Mouse (Mus musculus): ENCODE measurements at regions not wholly inside any gene's neighbourhood (a gene's known extent, or its start where the extent isn't known, plus 50 kb on each side); places are given as distances from the start of the nearest gene placed in this dataset.

DNA sequence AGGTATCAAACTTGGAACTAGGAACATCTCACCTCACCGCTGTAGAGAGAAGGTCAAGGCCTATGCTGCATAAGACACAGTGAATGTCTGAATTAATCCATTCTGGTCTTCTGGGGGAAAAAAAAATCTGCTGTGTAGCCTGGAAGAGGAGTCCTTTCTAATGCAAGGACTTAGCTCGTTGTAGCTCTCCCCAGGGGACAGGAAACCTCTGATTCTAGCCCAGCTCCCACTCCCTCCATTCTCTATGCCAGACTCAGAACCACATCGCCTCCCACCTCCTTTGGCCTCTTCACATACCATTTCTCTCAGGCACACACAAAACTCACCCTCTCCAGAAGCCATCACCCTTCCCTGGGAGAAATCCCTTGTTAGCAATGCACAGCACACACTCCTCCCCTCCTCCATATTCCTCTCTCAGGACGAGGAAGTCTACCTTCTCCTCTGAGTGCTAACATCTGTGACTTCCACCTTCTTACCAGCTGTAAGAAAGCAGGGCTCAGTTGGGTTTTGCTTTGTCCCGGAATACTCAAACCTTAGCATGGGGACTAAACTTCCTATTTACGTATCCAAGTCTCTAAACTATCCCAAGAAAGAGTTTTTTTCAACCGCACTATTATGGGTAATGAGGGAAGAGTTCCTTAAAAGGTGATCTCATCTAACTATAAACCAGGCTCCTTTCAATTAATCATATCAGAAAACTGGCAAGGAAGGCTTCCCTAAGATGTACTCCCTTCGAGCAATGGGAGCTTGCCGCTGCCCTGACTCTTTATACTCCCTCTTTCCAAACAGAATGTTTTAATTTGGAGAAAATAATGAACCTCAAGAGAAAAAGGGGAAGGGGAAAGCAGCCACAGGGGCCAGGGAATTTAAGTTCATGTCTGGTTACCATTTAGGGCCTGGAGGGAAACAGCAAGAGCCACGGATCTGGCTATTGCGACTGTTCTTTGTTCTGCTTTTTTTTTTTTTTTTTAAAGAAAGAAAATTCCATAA is 167.2 kb upstream of the Dapk1 start:
- DNase-seq, result no peak

DNA sequence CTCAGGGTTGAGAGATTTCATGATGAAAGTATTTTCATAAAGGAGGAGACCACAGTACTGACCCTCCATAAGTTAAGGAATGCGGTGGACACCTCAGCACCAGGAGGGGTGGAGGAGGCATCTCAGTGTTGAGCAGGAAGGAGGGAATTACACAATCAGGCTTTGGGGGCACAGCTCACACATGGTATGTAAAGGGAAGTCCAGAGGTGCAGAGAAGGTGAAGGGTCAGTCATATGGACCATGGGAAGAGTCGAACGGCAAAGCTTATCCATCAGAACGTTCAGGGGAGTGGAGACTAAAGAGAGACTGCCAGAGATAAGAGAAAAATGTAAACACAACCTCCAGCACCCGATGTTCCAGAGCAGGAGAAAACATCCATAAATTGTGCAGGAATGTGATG is 166.4 kb upstream of the Dapk1 start:
- no peak for DNase-seq

DNA sequence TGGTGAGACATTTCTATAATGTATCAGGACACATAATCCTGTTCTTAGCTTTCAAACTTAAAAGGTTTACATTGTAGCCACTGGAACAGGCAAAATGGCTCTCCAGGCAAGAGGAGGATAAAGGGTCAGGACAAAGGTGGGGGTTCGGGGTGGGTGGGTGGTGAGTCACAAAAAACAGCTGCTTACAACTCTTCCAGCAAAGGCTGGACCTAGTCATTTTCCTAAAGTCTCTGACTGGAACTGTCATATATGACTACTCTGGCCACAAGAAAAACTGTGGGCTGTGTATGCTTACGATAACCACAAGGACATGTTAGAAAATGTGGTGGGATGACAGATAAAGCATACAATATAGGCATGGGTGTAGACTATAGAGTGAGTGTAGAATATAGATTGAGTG is 163.6 kb upstream of the Dapk1 start:
- no peak for DNase-seq

DNA sequence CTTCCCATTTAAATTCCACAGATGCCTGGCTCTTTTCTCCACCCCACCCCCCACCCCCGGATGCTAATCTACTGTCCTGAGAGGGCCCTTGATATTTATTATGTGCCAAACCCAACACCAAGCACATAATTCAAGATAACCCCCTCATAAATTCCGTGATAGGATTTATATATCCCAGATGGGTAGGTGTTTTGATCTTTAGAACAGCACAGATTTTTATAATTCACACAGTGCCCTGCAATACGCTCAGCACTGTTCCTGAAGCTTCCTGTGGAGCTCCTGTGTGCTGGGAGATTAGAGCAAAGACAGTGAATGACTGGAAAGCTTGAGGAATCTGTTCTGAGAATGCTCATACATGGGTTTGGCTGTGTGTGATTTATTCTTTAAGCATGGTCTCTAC is 161.2 kb upstream of the Dapk1 start:
- no peak for DNase-seq

DNA sequence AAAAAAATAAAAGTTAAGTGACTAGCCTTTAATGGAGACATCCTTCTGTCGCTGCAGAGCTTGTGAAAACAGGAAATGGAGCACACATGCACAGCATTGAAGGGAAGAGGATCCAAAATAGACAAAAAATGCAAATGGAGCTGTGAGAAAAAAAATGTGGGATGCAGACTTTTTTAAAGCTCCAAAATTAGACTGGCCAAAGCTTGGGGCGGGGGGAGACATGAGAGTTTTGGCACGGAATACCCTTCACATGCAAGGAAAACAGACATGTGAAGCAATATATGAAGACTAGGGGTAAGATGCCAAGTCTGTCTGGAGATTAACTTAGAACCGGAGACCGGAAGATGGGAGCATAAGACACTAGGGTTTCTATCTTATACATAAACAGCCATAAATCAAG is 156.6 kb upstream of the Dapk1 start:
- DNase-seq, result no peak

DNA sequence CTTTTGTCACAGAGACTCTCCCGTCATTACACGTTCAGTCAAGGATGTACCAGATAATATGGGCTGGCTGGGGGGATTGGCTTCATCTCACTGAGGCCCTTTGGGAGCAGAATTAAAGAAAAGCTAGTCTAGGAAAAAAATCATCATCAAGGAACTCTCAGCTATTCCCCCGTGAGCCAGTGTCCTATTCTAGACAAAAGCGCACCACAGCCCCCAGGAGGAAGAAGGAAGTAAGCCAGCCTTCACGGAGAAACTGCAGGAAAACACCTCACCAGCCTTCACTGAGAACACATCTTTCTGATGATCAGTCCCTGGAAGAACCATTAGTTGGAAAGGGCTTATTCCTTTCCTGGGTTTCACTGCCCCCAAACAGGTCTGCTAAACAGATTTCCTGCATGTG is 154.8 kb upstream of the Dapk1 start:
- DNase-seq, result no peak

DNA sequence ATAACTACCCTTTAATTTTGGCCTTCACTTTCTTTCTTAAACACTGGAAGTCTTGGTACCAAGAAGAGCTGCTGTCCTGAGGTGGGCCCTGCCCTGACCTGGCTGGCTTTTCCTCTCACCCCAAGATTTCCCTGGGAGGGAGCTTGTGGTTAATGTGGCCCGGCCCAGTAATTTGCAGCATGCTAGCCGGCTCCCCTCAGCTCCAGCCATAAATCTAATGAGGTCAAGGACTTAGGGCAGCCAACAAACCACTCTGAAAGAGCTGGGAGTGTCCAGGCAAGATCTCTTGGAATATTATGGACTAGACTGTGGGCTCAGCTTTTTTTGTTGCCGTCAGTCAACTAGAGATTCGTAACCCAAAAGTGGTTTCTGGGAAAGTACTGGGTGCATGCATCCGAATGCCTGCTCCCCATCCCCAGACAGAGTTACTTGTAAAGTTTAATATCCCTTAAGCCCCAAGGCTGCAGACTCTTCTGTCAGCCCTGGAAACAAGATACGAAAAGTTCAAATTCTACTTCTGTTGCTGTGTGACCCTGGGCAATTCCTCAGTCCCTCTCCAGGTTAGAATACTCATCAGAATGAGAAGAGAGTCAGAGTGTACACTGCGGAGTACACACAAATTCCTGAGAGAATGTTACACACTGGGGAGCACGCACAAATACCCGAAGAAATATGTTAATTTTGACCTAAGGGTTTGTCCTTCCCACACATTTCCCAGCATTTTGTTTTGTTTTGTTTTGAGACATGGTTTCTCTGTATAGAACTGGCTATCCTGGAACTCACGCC is 150.8 kb upstream of the Dapk1 start:
- DNase-seq, result peak; percentile 17

DNA sequence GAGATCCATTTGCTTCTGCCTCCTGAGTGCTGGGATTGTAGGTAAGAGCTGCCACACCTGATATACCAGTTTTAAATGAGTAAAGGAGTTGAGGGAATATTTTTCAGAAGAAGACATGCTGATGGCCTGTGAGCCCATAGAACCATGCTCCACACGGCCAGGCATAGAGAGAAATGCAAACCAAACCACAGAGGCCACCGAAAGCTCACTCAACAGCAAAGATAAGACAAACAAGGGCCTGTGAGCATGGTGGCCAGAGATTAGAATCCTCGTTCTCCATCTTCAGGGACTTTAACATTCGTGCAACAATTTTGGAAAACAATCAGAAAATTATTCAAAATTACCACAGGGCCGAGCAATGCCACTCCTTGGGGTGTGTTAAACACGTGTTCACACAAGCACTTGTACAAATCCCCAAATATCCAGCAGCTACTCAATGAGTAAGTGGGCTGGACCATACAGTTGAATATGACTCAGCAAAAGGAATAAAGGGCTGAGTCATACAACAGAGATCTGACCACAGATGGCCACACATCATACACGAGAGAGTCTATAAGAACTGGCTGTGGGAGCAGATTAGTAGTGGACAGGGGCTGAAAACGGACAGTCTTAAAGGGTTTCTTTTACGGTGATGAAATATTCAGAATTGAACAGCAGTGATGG is 147.8 kb upstream of the Dapk1 start:
- DNase-seq, result no peak

DNA sequence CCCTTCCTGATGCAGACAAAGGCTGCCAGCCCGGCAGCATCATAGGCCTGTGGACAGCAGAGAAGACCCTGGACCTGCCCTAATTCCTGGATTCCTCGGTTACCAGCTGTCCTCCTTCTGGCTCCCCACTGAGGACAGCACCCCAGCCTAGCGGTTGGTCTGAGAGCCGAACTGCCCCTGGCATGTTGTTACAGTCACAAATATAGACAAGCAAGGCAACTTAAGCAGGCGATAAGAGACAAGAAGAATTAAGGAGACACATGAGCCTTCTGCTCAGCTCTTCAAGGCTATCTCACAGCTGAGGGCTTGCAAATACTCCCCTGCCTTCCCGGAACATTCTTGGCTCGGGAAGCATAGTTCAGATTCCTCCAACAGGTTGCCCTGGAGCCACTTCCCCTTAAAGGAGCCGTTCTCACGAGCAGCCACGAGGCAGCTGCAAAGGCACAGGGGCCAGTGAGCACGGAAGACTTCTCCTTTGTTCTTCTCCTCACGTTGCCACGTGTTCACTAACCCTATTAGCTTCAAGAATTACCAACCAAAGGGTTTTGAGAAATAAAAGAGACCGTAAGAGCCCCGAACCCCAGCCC is 146.6 kb upstream of the Dapk1 start:
- DNase-seq, result peak; percentile 52

DNA sequence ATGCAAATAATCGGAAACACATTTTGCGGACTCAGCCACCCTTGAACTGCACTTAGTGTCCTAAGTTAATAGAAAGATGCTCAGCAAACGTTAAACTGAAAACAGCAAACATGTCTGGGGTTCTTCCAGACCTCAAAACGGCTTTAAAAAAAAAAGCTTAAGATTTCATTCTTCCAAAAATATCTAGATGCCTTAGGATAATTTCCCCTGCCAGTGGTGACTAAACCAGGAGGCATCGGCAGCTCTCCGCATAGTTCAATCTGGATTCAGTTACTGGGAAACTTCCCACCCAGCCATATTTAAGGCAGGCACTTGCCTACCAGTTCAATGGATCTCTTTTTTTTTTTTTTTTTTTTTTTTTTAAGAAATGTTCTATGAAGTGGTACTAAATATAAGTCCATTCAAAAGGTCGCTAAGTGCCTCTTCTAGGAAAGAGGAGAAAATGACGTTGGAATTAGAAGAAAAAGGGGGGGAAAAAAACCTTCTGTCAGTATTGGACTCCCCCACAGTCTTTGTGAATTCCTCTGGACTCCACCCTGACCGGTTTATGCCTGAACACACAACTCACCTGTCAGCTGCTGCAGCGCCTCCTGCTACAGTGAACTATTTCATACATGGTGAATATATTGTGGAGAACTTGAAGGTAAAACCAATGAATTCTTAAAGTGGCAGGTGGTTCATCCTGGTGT is 145.7 kb upstream of the Dapk1 start:
- DNase-seq, result no peak

DNA sequence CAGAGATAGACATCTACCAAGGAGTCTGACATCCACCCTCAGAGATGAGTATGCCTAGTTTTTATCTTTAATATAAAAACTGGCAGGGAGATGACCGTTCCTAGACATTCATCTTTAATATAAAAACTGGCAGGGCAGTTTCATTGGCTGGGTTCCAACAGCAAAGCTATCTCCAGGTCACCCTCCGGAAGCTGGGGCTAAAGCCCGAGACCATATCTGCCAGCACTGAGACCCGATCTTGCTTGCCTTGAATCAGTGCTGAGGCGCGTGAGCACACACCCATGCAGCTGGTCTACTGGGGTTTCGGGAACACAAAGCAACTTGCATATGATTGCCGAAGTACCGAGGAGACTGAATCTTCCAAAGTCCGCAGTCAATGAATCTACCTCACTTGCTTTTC is 144.5 kb upstream of the Dapk1 start:
- DNase-seq, result no peak

DNA sequence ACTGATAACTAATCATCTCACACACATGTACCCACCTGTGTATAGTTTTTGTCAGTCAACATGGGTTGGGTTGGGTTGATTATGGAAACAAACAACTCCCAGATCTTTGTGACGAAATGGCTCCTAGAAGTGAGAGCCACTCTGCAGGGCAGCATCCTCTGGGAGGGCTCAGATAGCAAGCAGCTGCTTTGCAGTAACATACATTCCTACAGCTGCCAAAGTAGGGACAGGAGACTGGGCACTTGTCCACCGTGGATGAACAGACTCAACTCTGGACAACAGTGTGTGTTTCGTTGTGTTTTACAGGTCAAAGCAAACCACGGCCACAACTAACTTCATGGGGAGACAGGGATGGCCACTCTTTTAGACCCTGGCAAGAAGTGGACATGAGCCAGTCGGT is 142.7 kb upstream of the Dapk1 start:
- no peak for DNase-seq

DNA sequence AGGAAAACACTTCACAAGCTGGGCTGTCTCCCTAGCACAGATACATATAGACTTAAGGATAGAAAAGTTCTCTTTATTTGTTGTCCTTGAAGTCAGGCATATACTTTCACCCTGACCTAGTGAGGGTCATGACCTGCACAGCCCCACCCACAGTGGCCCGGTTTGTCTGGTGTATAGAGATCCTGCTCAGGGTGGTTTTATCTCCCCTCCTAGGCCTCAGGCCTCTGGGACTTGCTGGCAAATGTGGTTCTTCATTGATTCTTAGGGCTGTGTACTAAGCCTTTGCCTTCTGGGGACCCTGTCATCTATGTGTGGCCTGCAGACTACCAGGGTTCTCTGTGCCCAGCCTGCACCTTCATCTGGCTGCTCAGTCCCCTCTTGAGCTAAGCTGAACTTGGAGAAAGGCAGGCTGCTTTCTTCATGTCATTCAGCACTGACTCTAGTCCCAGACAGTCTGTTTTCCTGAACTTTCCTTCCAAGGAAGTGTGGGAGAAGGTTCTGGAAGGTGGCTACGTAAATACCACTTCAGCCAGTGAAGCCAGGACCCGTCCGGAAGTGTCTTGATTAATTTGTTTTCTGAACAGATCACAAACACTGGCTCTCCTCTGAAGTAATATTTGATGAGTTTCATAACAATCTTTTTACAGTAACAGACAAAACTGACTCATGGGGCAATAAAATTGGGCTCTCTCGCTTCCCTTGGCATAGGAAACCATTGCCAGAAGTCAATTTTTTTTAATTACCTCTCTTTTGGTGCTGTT is 135.0 kb upstream of the Dapk1 start:
- no peak for DNase-seq

DNA sequence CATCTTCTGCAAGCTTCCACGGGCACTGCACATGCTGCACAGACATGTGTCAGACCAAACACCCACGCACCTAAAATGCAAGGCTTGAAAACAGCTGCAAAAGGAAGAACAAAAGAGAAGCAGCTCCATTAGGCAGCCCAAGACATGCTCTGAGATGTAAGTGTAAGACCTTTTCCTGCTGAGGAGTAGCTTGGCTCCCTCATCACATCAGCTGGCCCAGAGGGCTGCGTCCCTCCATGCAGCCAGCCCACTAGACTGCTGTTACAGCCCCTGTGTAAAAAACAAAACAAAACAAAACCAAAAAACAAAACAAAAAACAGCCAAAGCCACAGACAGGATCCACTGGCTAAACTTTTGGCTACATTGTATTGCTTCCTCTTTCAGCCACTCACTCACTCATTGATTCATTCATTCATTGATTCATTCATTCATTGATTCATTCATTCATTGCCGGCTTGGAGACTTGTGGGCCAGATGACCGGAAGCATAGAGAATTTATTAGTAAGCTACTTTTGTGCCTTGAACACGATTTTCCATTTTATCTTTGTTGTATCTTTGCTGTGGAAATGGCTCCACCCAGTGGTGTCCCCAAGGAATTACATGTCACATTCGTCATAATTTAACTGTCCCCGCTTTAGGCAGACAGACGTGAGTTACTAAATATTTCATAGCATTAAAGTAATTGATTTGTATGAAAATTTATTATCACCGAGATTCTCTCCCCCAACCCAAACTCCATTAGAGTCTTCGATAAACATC is 133.7 kb upstream of the Dapk1 start:
- peak; percentile 54 for DNase-seq

DNA sequence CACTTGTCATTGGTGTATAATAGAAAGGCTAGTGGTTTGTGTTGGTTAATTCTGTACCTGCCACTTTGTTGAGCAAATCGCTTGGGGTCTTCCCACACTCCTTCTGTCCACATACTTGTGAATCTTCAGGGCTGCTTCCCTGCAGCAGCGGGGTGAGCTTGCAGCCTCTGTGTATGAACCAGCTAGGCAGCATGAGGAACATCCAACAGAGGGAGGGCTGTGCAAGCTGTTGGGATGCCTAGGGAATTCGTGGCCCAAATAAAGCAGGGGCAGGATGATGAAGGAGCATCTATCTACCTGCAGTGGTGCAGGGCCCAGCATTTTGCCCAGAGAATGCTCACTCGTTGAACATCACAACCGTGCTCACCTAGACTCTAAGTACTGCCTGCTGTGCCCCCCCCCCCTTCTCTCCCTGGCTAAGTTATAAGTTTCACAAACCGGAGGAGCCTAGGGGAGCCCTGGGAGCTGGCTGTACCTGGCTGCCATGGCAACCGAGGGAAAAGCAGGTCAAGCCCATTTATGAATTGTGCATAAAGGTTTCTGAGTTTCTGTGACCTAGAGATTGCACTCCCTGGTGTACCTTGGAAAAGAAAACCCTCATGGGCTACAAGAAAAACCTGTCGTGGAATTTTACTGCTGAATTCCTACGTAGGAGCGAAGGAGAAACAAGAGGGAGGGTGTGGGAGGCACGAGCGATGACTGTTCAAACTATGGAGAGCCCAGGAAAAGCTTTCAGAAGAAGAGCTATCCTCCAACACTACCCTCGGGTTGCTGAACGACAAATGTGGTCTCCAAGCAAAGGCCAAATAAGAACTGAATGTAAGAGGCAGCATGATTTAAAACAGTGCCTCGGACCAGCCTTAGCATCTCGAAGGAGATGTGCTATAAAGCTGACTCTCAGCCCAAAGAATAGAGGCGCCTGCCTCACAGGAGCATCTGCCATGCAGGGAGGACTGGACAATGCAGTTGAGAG is 131.0 kb upstream of the Dapk1 start:
- DNase-seq, result no peak

DNA sequence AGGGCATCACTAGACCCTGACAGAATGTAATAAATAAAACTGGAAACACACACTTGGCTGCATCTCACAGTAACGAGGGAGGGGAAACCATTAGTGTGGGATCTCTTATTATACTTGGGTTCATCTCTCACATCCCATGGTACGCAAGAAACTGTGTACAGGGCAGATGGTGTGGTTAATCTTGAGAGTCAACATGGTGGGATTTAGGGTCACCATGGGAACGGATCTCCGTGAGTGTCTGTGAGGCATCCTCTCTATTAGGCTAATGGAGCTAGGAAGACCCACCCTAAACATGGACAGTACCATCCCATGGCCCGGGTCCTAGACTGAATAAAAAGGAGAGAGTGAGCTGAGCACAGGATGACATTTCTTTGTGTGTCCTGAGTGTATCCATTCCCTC is 130.1 kb upstream of the Dapk1 start:
- DNase-seq, result no peak

DNA sequence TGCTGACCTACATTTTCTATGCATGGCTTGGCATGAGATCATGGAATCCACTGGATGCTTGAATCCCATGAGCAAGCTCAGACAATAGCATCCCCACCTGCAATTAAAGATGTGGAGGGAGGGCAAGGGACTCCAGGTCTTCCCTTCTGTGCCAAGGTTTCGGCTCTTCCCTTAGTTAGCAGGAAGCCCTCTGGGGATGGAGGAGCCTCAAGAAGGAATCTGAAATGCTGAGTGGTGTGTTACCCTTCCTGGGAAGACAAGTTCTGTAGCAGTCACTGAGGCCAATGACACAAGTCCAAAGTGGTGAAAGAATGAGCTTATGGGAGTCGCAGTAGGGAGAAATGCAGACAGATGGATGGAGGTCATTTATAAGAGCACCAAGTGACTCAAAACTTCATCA is 125.4 kb upstream of the Dapk1 start:
- no peak for DNase-seq

DNA sequence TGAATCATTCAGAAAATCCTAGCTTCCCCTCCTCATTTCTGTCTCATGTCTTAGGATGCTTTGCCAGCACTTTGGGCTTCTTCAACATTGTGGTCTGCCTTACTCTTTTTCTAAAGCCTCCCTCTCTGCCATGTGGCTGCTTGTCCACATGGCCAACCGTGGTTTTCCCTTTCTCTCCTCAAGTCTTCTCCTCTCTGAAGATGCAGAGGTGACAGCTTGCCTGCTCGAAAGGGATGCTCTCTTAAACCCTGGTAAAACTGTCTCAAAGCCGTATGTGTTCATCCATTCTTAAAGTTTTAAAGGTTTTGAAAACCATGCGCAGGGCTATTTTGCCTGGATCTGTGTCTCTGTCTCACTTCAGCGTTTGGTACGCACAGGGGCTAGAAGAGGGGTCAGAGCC is 123.4 kb upstream of the Dapk1 start:
- DNase-seq, result no peak

DNA sequence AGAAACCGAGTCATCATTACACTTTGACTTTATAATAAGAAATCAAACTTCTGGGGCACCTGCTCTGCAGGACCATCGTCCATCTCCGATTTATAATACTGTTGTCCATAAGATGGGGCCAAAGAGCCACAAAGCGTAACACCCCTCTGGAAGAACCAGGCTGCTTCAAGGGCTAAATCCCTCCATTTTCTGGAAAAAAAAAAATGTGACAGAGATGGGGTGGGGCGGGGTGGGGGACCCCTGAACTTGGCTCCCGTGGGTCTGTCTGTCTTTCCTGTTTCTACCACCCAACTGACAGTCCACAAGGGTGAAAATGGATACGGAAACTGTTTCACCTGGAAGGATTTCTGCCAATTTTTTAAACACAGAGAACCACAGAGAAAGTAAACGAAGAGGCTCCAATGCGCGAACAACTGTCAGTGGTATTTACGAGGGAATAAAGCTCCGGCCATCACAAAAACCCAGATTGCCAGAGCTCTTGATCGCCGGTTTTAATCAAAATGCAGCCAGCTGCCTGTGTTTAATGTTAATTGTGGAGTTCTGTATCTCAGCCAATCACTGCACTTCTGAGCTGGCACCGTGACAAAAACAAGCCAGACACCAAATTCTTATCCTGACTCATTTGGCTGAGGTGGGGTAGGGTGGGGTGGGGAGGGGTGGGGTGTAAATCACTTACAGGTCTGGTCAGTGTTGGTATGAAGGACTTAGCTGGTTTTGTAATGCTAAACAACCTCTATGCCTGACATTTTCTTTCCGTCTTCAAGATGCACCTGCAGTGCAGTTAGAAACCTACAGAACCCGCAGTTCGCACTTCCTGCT is 122.5 kb upstream of the Dapk1 start:
- DNase-seq, result peak; percentile 81

All from kidney, adult 18-20 months (tissue).